Mouse (Mus musculus): ENCODE results near the gene Hist2h2ab.

Hist2h2ab gene

GRCm38 (mm10) chr3:96262979-96263550 is 43.4 kb downstream of the Hist2h2ab start, which contains the start of gene Hist2h4:
Gene Hist2h4, minus strand, starts transcription at chr3:96263311.
- DNase-seq, result peak; percentile 95 to 98

GRCm38 (mm10) chr3:96263558-96264403 is 44.1 kb downstream of the Hist2h2ab start:
- DNase-seq, result peak; percentile 61 to 66

GRCm38 (mm10) chr3:96264404-96264949 is 44.8 kb downstream of the Hist2h2ab start:
- DNase-seq, result no peak

GRCm38 (mm10) chr3:96266132-96266710 is 46.6 kb downstream of the Hist2h2ab start:
- no peak for DNase-seq

- no peak for DNase-seq
These were observed 47.9 kb downstream of the Hist2h2ab start for GRCm38 (mm10) chr3:96267541-96267940.

- DNase-seq, result peak; percentile 85 to 88
These were observed 48.5 kb downstream of the Hist2h2ab start, which contains the start of gene Hist2h3b for GRCm38 (mm10) chr3:96268051-96268775. Gene Hist2h3b, plus strand, starts transcription at chr3:96268654.

GRCm38 (mm10) chr3:96268776-96269378 is 49.2 kb downstream of the Hist2h2ab start:
- peak; percentile 38 to 52 for DNase-seq
